ENCODE assay signal across 8 mouse cellular contexts in genomic region chr3:88140903-88141430, GRCm38 (mm10). TPM values are rescaled to one million over a fixed set of nuclear protein-coding genes. Genes with fewer than 3 reads are reported as not detected.
DNase-seq lines count a peak whose midpoint lies in the region; ATAC-seq and TF ChIP-seq lines count a peak whose summit lies in the region.

No protein-coding gene starts in this region.

- TF ChIP-seq CTCF in E14TG2a.4 (conservative IDR thresholded peaks at IDR 0.05; ENCODE audit: low read length), result no peak

- no peak overlapping the region for H3K4me2 ChIP-seq in midbrain, embryonic 16.5 days (ENCODE audit: low read length)

- 0 out of 2 replicates have a peak, but pooled peaks cover 1% of the 10 kb centered on the region for H3K36me3 ChIP-seq in heart, embryonic 10.5 days
- no peaks in the 10 kb centered on the region; the same call in 1 of the 2 replicates for H3K36me3 ChIP-seq in E14TG2a.4 (ENCODE audit: insufficient read depth, low read length)
- no peaks in the 10 kb centered on the region for H3K36me3 ChIP-seq in hindbrain, embryonic 10.5 days
- no peaks in the 10 kb centered on the region for H3K36me3 ChIP-seq in midbrain, embryonic 16.5 days (ENCODE audit: control insufficient read depth, insufficient read depth, low read length)

- no peak for ATAC-seq in midbrain, embryonic 16.5 days

- no peaks in the 10 kb centered on the region for H3K27me3 ChIP-seq in heart, embryonic 10.5 days (ENCODE audit: insufficient read depth, poor library complexity, severe bottlenecking)
- peaks cover 60% of the 10 kb centered on the region for H3K27me3 ChIP-seq in E14TG2a.4 (ENCODE audit: insufficient read depth, low read length)
- H3K27me3 ChIP-seq in hindbrain, embryonic 10.5 days (ENCODE audit: insufficient read depth, poor library complexity, severe bottlenecking), result peaks cover 29% of the 10 kb centered on the region
- H3K27me3 ChIP-seq in midbrain, embryonic 16.5 days (ENCODE audit: control insufficient read depth, insufficient read depth, low read depth, low read length), result peaks cover 7% of the 10 kb centered on the region

- 33% methylated on average over 6 of the region's 6 CpGs for WGBS in heart, embryonic 10.5 days
- whole genome bisulfite sequencing in hindbrain, embryonic 10.5 days, result 51% methylated on average over 6 of the region's 6 CpGs
- 57% methylated on average over 6 of the region's 6 CpGs for WGBS in midbrain, embryonic 16.5 days

- no peak overlapping the region for H3K9ac ChIP-seq in midbrain, embryonic 16.5 days (ENCODE audit: low read depth, low read length)

- H3K4me1 ChIP-seq in heart, embryonic 10.5 days, result peaks cover 75% of the 10 kb centered on the region
- peaks cover 86% of the 10 kb centered on the region for H3K4me1 ChIP-seq in E14TG2a.4 (replicated peaks; ENCODE audit: low read depth, low read length)
- H3K4me1 ChIP-seq in hindbrain, embryonic 10.5 days (replicated peaks), result peaks cover 90% of the 10 kb centered on the region
- peaks cover 43% of the 10 kb centered on the region for H3K4me1 ChIP-seq in midbrain, embryonic 16.5 days (ENCODE audit: control insufficient read depth, insufficient read depth, low read length)

- H3K27ac ChIP-seq in heart, embryonic 10.5 days, result peak overlapping the region; percentile 95
- peak overlapping the region; percentile 93 for H3K27ac ChIP-seq in hindbrain, embryonic 10.5 days
- H3K27ac ChIP-seq in midbrain, embryonic 16.5 days (ENCODE audit: low read length), result peak overlapping the region; percentile 58

- peak overlapping the region; percentile 89 for H3K4me3 ChIP-seq in heart, embryonic 10.5 days
- 0 out of 2 replicates have a peak overlapping the region, but pooled peaks have one; percentile 86 for H3K4me3 ChIP-seq in E14TG2a.4 (replicated peaks; ENCODE audit: low read length)
- peak overlapping the region; percentile 70; the same call in 1 of the 2 replicates for H3K4me3 ChIP-seq in hindbrain, embryonic 10.5 days
- H3K4me3 ChIP-seq in midbrain, embryonic 16.5 days (ENCODE audit: low read depth, low read length), result no peak overlapping the region

- H3K9me3 ChIP-seq in heart, embryonic 10.5 days, result no peaks in the 10 kb centered on the region
- no peaks in the 10 kb centered on the region for H3K9me3 ChIP-seq in E14TG2a.4 (ENCODE audit: low read length)
- H3K9me3 ChIP-seq in hindbrain, embryonic 10.5 days, result no peaks in the 10 kb centered on the region
- H3K9me3 ChIP-seq in midbrain, embryonic 16.5 days (replicated peaks; ENCODE audit: control insufficient read depth, low read length, poor library complexity, severe bottlenecking), result no peaks in the 10 kb centered on the region

- DNase-seq in heart, embryonic 10.5 days (ENCODE audit: low spot score), result no peak
- DNase-seq in heart, postnatal 4 days, result no peak
- DNase-seq in hindbrain, embryonic 10.5 days (ENCODE audit: low spot score), result no peak
- no peak for DNase-seq in embryo, embryonic 10 days (ENCODE audit: low spot score)
- no peak for DNase-seq in urinary bladder, postnatal 10 days (ENCODE audit: low spot score)
- no peak for DNase-seq in adipocyte (ENCODE audit: low spot score)

RNA-seq across cellular contexts. Expression of gene Mef2d, which starts 1.2 kb away (rescaled TPM):
- polyA plus RNA-seq in heart, embryonic 10.5 days (2016; fragmentation: Nextera tagmentation; extraction: Ambion mirVana), result 35.8 and 47.3 TPM in 2 replicates
- 100 to 1,000 TPM; 115 to 120 TPM for total RNA-seq in heart, postnatal 4 days (2021)
- polyA plus RNA-seq in hindbrain, embryonic 10.5 days (2016; fragmentation: Nextera tagmentation; extraction: Ambion mirVana), result 10.2 and 15.1 TPM in 2 replicates
- 21.6 and 22.5 TPM in 2 replicates for polyA plus RNA-seq in midbrain, embryonic 16.5 days (2015; fragmentation: Nextera tagmentation; extraction: Ambion mirVana)

RNA-seq across cellular contexts. Expression of gene Iqgap3, which starts 59.2 kb away (rescaled TPM):
- 22.0 and 27.4 TPM in 2 replicates for polyA plus RNA-seq in heart, embryonic 10.5 days (2016; fragmentation: Nextera tagmentation; extraction: Ambion mirVana)
- 10 to 100 TPM; 49.2 to 56.5 TPM for total RNA-seq in heart, postnatal 4 days (2021)
- polyA plus RNA-seq in hindbrain, embryonic 10.5 days (2016; fragmentation: Nextera tagmentation; extraction: Ambion mirVana), result 19.5 and 24.3 TPM in 2 replicates
- polyA plus RNA-seq in midbrain, embryonic 16.5 days (2015; fragmentation: Nextera tagmentation; extraction: Ambion mirVana), result 1.8 and 2.3 TPM in 2 replicates
